In the genomic region with DNA sequence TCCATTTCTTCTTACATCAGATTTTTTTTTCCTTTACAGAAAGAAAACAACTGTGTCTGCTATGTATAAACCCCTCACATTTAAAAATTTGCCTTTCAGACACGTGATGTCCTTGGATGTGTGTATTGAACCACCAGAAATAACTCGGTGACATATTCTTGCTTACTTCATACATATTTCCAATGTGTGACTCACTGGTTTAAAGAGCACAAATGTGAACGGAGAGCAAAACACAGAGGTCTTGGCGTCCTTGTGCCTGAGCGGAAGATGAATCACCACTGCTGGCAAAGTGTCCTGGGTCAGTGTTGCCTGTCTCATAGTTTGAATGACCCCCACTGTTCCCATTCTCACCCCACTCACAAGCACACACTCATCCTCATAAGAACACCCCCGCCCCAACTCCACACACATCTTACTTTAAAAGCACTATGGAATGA, we compare ENCODE assay signal across 9 mouse cellular contexts.
A peak's percentile ranks its signal among the peaks of the same experiment; 100 is the strongest.
DNase-seq lines count a peak whose midpoint lies in the region; ATAC-seq lines count a peak whose summit lies in the region.
"Had no signal": no experiment of that assay in that cellular context is flagged by ENCODE, and none has a peak within 500 bp of the region (broad histone marks: within the 10 kb centered on the region; RNA-seq: fewer than 3 reads in every experiment).

No protein-coding gene starts in this region.

- no peak overlapping the region for H3K4me2 ChIP-seq in kidney, embryonic 15.5 days
- no peak overlapping the region for H3K4me2 ChIP-seq in heart, embryonic 15.5 days
- no peak overlapping the region for H3K4me2 ChIP-seq in forebrain, embryonic 16.5 days (ENCODE audit: low read length)
- H3K4me2 ChIP-seq: lung, embryonic 15.5 days had no signal

- H3K4me1 ChIP-seq in kidney, embryonic 15.5 days: 0 out of 2 replicates have a peak, but pooled peaks cover 2% of the 10 kb centered on the region
- no peaks in the 10 kb centered on the region for H3K4me1 ChIP-seq in heart, embryonic 15.5 days (replicated peaks)
- no peaks in the 10 kb centered on the region for H3K4me1 ChIP-seq in forebrain, embryonic 16.5 days (replicated peaks; ENCODE audit: control insufficient read depth, insufficient read depth, low read length)

- no peak overlapping the region for H3K27ac ChIP-seq in kidney, embryonic 15.5 days
- peak overlapping the region; percentile 45 for H3K27ac ChIP-seq in heart, embryonic 15.5 days
- H3K27ac ChIP-seq in forebrain, embryonic 16.5 days (ENCODE audit: low read length): no peak overlapping the region
- H3K27ac ChIP-seq: lung, embryonic 15.5 days had no signal

- ATAC-seq in kidney, embryonic 15.5 days (replicated peaks; ENCODE audit: low FRiP score): no peak
- ATAC-seq in heart, embryonic 15.5 days (replicated peaks; ENCODE audit: insufficient number of reproducible peaks, insufficient read depth, low FRiP score, low read depth): peak; percentile 64; the same call in 1 of the 2 replicates
- ATAC-seq in forebrain, embryonic 16.5 days: no peak

- no peak overlapping the region for H3K4me3 ChIP-seq in kidney, embryonic 15.5 days (replicated peaks)
- no peak overlapping the region for H3K4me3 ChIP-seq in heart, embryonic 15.5 days
- no peak overlapping the region for H3K4me3 ChIP-seq in forebrain, embryonic 16.5 days (replicated peaks; ENCODE audit: low read length)
- H3K4me3 ChIP-seq: lung, embryonic 15.5 days had no signal

- H3K9ac ChIP-seq in kidney, embryonic 15.5 days: no peak overlapping the region
- H3K9ac ChIP-seq in heart, embryonic 15.5 days: no peak overlapping the region
- no peak overlapping the region for H3K9ac ChIP-seq in forebrain, embryonic 16.5 days (replicated peaks; ENCODE audit: low read depth, low read length)
- H3K9ac ChIP-seq: lung, embryonic 15.5 days had no signal

- peak; percentile 8 for DNase-seq in kidney, adult 18-20 months
- DNase-seq in adrenal gland, adult 8-10 months: peak; percentile 88
- peak; percentile 46 for DNase-seq in lung, postnatal 14 days
- DNase-seq in yolk sac, embryonic 10.5 days (ENCODE audit: low spot score): no peak
- DNase-seq in layer of hippocampus, postnatal 10 days (ENCODE audit: low spot score in 2 of 2): no peak

- WGBS in kidney, embryonic 15.5 days: 71% methylated on average over 6 of the region's 6 CpGs
- 47% methylated on average over 6 of the region's 6 CpGs for WGBS in heart, embryonic 15.5 days
- 91% methylated on average over 6 of the region's 6 CpGs for WGBS in forebrain, embryonic 16.5 days

- no peaks in the 10 kb centered on the region for H3K27me3 ChIP-seq in kidney, embryonic 15.5 days
- H3K27me3 ChIP-seq in heart, embryonic 15.5 days: no peaks in the 10 kb centered on the region
- no peaks in the 10 kb centered on the region for H3K27me3 ChIP-seq in forebrain, embryonic 16.5 days (replicated peaks; ENCODE audit: control insufficient read depth, insufficient read depth, low read length)
- H3K27me3 ChIP-seq: lung, embryonic 15.5 days had no signal

- H3K9me3 ChIP-seq in kidney, embryonic 15.5 days (replicated peaks): no peaks in the 10 kb centered on the region; the same call in 1 of the 2 replicates
- no peaks in the 10 kb centered on the region for H3K9me3 ChIP-seq in heart, embryonic 15.5 days (replicated peaks)
- no peaks in the 10 kb centered on the region for H3K9me3 ChIP-seq in forebrain, embryonic 16.5 days (ENCODE audit: control insufficient read depth, low read length)
- H3K9me3 ChIP-seq: lung, embryonic 15.5 days had no signal

- H3K36me3 ChIP-seq in kidney, embryonic 15.5 days: no peaks in the 10 kb centered on the region
- no peaks in the 10 kb centered on the region for H3K36me3 ChIP-seq in heart, embryonic 15.5 days
- H3K36me3 ChIP-seq in forebrain, embryonic 16.5 days (ENCODE audit: control insufficient read depth, insufficient read depth): no peaks in the 10 kb centered on the region
- H3K36me3 ChIP-seq: lung, embryonic 15.5 days had no signal

Comparison
In these comparisons a context has a peak if more than half of its experiments do, and no peak if none do; other contexts are left out.
1. DNase-seq: peak in kidney, adult 18-20 months (single experiment), adrenal gland, adult 8-10 months (single experiment) and lung, postnatal 14 days (single experiment); none in yolk sac, embryonic 10.5 days (single experiment) and layer of hippocampus, postnatal 10 days (0 of 2).